Mouse (Mus musculus) fibroblast of lung, adult 2 months (primary cell): ENCODE results near the gene Pex16.

Experiments used
- DNase-seq: peaks from one replicate; pipeline ENCODE4 v3.0.0-alpha.2; 2011; ENCODE audit warnings: low read depth

Pex16 gene

DNA sequence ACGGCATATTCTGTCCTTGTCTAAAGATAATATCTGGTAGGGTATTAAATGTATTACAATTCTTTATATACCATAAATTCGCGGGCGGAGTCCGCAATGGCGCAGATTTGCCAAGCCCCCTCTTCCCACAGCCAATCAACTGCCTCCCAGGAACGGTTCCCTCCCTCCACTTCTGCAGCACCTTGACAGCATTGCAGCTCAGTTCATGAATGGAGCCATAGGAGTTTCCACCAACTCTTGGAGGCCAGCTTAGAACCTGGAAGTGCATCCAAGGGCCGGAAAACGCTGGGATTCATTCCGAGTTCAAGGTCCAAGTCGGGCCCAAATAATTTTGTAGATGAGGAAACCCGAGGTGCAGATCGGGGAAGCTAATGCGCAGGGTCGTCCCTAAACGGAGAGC is at the start of gene Pex16, which contains the start of gene Large2:
Gene Pex16 (plus strand): TSS at position 163 of the 400 bp plus-strand sequence.
Gene Large2 (minus strand): TSS at position 356 of the 400 bp plus-strand sequence.
- DNase-seq = no peak

DNA sequence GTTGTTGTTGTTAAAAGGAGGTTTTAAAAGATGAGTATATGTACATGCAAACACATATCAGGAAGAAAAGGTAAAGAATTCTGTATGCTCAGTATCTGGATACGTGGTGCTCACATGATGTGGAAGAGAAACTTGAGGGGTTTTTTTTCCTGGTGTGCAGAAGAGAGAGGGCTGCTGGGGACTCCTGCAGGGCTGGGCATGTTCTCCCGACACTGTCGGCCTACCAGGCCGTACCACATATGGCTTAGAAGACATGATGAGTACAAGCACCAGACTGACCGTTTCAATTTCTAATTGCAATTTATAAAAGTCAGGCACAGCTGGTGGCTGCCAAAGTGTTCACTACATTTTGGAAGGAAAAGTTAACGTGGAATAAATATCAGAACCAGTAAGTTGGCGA is 48.8 kb upstream of the Pex16 start:
- no peak for DNase-seq

DNA sequence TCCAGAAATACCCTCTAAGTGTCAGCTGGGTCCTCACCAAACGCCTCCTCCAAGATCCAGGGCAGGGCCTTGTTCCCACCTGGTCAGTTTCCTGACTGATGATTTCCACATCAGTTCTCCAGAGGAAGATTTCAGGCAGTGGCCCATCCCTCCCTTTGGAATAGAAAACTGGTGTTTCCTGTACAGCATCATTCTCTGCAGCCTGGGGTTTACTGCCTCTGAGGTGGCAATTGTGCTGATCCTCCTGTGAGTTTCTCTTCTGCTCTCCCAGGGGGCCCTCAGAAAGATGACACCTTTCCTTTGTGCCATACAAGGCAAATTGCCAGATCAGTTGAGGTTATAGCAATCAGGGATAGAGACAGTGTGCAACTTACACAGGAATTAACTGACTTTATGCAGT is 48.3 kb upstream of the Pex16 start:
- DNase-seq = no peak

DNA sequence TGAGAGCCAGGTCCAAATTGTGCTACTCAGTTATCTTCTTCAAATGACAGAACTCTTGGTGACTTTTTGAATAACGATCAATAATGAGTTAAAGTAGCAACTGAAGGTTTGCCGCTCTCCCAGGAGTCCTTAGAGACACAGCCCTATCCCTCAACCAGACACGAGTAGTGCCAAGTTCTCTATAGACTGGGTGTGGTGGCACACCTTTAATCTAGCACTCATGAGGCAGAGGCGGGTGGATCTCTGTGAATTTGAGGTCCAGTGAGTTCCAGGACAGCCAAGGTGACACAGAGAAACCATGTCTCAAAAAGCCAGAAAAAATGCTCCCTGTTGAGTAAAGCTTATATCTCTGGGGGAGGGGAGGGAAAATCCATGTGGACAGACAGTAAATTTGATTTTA is 46.9 kb upstream of the Pex16 start:
- no peak for DNase-seq

DNA sequence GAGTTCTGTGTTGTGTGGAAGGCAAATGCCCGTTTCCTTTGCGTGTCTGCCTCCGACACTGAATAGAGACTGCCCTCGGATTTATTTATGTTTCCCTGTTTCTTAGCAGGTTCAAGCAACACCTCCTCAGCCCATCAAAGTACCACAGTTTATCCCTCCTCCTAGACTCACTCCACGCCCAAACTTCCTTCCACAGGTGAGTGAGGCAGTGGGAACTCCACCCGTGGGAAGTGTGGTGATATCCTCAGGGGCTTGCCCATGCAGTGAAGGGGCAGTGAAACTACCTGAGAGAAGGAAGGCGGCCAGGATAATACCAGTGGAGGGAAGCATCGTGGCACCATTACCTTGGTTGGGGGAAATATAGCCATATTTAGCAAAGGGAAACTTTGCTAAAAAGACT is 46.3 kb upstream of the Pex16 start:
- DNase-seq = no peak

DNA sequence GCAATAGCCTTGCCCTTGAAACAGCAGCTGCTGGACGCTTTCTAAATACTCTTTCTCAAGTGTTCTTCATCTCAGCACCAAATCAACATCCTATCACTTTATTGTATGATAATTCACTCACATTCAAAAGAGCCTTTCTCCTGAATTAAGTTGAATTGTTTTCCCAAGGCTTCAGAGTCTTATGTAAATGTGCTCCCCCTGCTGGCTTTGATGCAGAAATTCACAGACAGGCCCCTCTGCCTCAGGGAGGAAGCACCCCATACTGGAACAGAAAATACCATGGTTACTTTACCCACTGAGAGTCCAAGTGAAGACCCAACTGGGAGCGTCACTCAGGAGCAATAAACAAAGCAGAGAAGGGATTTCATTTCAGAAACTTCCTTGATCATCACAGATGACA is 43.6 kb upstream of the Pex16 start:
- DNase-seq = no peak

DNA sequence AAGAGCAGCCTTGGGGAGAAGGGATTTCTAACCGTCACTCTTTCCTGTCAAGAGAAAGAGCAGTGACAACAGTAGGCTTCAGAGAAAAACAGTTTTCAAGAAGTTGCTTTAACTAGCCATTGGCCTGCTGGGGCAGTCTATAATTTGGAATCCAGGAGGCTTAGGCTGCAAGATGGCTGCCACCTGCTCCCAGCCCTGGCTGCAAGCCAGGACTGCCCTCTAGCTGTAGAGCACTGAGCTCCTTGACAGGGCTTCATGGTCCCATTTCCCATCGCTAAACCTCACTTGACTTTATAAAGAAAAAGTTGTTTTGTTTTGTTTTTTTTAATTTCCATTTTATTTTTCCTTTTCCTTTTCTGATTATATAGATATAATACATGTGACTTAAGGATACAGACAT is 43.1 kb upstream of the Pex16 start:
- DNase-seq = no peak

DNA sequence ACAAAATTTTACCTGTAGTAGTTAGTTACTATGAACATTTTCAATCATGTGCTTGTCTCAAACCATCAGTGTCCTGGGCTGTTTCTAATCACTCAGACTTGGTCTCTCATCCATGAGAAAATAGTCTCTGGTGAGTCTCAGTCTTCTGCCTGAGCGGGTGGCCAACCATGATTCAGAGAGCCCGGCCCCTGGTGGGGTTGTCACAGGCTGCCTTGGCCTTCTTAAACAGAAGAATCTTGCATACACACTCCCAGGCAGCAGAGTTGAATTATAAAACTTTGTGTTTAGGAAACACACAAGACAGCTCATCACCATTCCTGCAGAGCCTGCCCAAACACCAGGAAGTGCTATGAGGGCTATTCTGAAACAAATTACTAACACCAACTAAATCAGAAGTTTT is 42.6 kb upstream of the Pex16 start:
- no peak for DNase-seq

DNA sequence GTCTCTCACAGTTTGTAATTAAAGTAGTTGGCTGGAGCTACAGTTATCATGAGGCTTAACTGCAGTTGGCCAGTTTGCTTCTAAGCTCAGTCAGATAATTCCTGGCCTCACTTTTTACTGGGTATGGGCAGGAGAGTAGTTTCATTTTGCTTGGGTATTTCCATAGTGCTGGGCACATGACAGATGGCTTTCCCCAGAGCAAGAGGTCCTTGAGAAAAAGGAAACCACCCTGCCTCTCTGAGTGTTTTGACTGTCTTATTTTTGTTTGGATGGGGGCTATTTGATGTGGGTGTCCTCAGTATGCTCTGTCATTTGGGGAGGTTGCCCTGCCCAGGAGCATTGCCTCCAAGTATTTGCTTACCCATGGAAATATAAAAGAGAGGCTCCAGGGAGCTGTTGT is 32.1 kb upstream of the Pex16 start:
- DNase-seq = no peak

DNA sequence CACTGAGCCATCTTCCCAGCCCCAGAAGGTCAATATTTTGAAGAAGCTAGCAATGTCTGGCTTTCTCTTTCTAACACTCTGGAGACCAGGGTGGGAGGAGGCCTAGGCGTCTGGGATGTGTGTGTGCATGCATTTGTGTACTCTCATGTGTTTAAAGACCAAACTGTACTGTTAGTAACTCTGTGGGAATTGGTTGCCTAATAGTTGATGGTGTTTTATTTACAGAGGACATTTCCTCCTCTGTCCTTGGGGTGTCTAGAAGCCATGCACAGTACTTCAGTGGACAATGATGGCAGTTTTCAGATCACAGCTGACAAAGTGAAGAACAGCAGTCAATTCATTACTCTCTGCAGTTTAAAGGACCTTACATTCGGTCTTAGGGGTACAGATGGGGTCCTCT is 27.3 kb upstream of the Pex16 start:
- no peak for DNase-seq

DNA sequence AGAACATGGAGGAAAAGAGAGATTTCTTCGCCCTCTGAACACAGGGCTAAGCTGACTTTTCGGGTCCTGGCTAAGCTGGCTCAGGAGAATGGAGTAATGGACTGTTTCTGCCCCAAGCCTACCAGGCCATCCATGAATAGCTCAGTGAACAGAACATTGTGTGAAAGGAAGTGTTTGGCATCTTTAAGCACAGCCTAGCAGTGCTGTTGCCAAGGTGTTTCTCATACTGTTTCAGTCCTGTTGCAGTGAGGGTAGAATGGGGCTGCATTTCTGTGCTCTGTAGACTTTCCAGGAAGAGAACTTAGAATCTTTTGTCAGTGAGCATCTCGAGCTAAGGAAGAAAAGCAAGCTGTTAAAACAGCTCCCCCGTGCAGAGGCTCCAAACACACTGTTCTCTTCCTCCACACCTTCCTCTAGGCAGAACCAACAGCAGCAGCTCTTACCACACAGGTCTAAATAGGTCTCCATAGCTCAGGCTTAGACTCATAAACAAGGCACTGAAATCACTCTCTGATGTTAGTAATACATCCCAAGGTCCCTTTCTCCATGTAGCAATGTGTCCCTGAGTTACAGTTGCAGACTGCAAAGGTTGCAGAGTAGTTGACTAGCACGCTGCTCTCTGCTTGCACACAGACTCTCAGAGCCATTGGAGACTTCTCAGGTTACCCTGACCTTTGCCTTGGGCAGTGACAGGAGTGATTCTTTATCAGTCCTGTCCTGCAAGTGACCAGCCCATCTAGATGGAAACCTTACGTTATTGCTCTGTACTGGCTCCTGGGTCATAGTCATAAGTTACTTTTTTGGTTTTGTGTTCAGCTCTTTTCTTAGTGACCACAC is 24.7 kb upstream of the Pex16 start:
- no peak for DNase-seq

DNA sequence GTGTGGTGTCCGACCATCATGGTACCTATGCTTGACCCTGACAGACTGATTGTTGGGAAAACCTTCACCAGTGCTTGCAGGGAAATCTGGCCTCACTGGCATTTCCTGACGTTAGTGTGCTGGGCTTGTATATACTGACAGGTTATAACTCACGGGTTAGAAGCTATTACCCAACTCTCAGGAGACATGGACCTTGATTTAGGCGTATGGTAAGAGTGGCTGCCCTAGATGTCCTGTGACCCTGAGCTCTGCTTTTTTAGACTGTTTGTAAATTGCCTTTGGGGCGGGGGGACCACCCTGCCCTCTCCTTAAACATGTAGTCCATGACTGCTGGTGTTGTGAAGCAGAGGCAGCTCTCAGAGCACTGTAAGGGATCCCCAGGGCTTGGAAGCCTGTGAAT is 23.8 kb upstream of the Pex16 start:
- no peak for DNase-seq

DNA sequence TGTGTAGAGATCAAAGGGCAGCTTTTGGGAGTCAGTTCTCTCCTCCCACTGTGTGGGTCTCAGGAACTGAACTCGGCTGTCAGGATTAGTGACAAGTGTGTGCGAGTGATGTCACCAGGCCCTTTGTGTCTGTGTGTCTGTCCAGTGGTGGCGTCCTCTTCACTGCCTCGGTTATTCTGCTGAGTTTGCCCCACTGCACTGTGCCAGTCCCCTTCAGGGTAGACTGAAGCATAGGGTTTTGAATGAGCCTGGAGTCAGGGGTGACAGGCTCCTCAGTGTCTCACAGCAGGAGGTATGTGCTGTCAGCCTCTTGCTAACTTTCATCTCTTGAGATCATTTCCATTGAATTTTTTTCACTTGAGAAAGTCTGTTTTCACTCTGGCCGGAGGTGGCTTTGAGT is 21.1 kb upstream of the Pex16 start:
- no peak for DNase-seq

DNA sequence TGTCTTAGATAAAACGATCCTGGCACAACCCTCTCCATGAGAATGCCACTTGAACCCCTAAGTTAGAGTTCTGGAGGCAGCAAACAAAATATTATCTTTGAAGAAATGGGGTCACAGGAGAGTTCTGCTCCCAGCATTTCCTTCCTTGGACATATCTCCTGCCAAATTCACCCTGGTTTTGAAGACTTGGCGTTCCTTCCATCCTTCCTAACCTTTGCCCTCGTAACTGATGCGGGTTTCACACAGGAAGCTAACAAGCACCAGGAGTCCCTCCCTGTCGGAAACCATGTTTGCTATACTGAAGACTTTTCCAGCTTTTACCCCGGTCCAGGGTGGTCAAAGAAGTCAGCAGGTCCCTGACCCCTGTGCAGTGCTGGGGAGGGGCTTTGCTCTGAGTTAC is 20.3 kb upstream of the Pex16 start:
- DNase-seq = no peak

DNA sequence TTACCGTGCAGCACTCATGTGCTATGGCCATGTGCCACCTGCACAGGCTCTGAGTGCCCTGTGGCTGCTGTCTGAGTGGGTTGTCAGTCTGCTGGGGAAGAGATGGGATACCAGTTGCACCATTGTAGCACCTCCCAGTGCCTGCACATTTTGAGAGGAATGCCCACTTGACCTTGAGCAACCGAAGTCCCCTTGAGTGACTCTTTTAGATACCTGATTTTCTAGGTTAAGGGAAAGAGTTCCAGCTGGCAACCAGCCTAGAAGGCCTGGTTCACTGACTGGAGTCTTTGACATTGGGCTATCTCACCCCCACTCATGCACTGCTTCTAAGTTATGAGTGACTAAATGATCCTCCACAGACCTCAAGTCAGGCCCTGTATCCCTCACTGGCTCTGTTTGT is 15.2 kb upstream of the Pex16 start:
- no peak for DNase-seq

DNA sequence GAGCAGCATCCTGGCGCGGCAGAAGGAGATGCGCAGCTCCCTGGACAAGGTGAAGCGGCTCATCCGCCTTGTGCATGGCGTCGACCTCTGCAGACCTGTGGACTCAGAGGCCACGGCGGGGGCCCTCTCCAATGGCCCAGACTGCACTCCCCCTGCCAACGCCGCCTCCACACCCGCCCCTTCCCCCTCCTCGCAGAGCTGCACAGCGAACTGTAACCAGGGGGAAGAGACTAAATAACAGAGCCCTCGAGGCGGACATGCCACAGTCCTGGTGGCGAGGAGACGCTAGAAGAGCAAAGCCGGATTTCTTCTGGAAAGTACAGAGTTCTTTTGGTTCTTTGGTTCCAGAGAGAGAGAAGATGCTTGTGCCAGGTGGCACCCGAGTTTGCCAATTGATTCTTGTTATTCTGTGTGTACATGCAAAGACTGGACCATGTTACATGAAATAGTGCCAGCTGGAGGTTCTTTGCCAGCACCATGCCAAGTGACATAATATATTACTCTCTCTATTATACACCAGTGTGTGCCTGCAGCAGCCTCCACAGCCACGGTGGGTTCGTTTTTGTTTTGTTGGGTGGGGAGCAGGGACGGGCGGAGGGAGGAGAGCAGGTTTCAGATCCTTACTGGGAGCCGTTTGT is 14.2 kb upstream of the Pex16 start:
- no peak for DNase-seq

DNA sequence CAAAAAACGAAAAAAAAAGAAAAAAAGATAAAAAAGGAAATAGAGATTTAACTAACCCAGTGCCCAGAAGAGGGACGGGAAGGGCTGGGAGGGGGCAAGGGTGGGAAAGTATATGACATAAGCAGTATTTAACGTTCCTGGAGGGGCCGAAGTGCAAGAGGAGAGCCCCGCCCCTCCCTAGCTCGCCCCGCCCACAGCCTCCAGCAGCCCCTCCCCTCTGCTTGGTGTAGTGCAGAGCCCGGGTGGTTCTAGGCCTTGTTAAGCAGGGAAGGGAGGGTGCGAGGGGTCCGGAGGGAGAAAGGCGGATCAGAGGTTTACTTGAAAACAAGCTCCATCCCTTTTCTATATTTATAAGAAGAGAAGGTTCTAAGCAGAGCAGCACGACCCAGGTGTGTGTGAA is 13.6 kb upstream of the Pex16 start:
- no peak for DNase-seq

DNA sequence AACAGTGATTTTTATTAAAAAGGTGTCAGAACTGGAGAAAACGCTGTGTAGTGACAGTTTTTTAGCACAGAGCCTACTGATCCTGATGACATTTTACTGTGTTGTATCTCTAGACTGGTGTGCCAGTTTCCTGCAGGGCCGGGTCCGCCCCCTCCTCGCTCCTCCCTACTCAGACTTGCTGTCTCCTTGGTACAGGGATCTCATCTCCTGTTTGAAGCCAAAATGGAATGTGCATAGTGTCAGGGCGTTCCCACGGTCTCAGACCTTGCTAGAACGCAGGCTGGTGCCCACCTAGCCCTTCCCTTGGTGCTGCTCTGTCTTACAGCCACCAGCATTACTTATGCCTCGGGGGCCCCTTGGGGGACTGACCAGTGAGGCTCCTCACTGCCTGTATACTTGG is 12.7 kb upstream of the Pex16 start:
- no peak for DNase-seq

DNA sequence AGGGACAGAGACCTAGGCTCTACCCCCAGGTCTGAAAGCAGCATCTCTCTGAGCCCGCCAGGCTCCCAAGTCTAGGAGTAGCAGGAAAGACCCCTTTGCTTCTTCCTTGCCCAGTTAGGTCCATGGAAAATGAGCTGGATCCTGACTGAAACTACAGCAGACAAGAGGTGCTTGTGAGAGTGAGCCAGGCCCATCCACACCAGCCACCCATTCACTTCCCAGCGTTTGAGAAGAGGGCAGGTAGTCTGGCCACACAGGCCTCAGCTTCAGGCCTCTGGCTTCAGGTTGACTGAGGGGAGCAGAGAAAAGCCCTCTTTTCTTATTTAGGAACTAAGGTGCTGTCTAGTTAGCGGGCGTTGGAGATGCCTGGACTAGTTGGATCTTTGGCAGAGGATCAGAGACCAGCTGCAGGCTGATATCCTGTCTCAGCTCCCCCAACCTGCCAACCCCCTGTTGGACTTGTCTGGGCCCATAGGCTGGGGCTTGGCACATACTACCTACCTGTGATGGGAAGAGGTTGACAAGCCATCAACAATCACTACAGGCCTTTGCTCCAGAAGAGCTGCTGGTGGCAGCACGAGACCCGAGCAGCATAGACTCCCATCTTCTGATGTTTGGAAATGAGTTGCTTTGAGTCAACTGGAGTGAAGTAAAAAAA is 11.8 kb upstream of the Pex16 start:
- DNase-seq = no peak

DNA sequence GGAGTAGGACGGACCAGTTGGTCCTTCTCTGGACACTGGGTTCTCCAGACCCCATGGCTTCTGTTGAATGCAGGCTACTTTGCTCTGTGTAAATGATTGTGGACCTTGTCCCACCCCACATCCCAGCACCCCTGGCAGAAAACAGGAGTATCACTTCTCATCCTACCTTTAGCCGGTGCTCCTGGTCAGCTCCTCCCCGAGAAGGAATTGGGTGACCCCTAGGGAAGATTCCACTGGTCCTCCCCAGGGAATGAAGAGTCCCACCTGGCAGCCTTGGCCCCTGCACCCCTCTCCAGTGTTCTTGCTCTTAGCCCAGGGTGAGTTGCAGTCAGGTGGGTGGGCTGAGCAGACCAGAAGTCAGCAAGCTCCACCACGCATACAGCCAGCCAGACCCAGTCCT is 10.4 kb upstream of the Pex16 start:
- DNase-seq = no peak

DNA sequence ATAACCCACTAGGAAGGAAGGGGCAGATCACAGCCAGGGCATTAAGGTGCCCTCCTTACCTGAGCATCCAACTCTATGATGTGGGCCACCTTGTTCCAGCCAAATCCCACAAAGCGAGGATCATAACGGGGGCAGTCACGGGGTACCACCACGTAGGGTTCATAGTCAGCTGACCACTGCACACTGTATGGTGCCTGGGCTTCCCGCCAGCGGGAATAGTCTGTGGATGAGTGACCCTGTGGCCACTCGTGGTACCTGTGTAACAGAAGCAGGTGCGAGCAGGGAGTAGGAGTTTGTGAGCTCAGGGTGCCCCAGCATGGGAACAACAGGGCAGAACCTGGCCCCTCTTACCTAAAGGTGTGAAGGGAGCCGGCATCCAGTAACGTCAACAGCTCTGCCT is 8.9 kb upstream of the Pex16 start:
- no peak for DNase-seq

DNA sequence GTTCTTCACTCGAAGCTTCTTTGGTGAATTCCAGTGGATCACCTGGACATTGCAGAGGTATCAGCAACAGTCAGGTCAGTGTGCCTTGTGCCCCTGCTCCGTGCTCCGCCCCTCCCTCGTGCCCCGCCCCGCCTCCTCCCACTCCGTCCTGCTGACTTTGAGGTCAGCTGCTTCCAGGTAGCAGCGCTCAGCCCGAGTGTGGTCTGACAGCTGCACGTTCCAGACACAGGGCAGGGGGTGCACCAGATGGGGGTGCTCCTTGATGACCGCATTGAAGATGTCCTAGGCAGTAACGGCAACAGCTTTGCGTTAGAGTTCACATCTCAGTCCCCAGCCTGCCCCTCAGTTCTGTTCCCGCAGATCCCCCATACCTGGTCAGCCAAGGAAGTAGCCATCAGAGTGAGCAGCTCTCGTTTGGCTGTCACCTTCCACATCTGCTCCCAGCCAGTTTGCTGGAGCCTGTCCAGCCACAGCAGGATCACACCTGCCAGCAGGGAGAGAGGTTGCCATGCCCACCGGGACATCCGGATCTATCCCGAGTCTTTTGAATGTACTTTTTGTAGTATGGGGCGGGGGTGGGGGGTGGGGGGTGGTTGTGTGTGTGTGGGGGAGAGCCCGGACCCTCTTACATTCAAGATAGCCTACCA is 7.0 kb upstream of the Pex16 start:
- no peak for DNase-seq

DNA sequence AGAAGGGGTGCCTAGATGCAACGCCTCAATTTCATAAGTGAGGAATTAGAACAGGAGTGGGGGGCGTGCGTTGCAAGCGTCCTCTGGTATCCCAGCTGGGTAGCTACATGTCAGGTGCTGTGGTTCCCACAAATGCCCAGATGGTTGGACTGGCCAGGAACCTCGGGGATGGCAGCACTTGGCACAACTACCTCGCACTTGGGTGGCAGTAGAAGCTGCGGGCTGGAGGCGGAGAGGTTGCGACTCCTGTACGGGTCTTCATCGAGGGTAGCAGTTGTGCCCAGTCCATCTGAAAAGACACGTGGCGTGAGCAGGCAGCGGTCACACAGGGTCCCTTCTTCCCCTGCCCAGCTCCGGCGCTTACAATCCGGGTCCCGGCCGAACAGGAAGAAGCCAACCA is 4.1 kb upstream of the Pex16 start:
- DNase-seq = no peak
